Mouse (Mus musculus): ENCODE measurements around the gene Zfp30.

GRCm38 (mm10) chr7:29776568-29776967 is 7.2 kb upstream of the Zfp30 start:
- TF ChIP-seq CTCF (IDR thresholded peaks at IDR 0.05; ENCODE audit: borderline replicate concordance, insufficient read depth, low read depth, low read length) (no peak), POLR2A (IDR thresholded peaks at IDR 0.05; ENCODE audit: borderline replicate concordance, insufficient read depth, low read length) (no peak)
